Mouse (Mus musculus): ENCODE data around the gene Slc22a5. TPM values are rescaled to one million over a fixed set of nuclear protein-coding genes. Genes with fewer than 3 reads are reported as not detected.
A peak's percentile ranks its signal among the peaks of the same experiment; 100 is the strongest.
"Not testable (repeated sequence)": the region's sequence is repeated elsewhere in the genome, so short reads cannot be mapped to it uniquely, and the experiment has no call there.

Slc22a5 gene
- polyA plus RNA-seq, 1 experiment from 2014 or later = 7.2 TPM

DNA sequence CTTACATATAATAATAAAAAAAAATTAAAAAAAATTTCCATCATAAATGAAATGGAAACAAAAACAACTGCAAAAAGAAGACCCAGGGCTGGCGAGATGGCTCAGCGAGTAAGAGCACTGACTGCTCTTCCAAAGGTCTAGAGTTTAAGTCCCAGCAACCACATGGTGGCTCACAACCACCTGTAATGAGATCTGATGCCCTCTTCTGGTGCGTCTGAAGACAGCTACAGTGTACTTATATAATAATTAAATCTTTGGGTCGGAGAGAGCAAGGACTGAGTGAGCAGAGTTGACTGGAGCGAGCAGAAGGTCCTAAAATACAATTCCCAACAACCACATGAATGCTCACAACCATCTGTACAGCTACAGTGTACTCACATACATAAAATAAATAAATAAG lies 13.4 kb downstream of the Slc22a5 start:
- not testable (repeated sequence) for H3K4me2 ChIP-seq (replicated peaks); H3K9me3 ChIP-seq; H3K4me3 ChIP-seq; H3K4me1 ChIP-seq; H3K27ac ChIP-seq (replicated peaks); ATAC-seq (ENCODE audit: low FRiP score, low read depth); H3K27me3 ChIP-seq; H3K9ac ChIP-seq (replicated peaks); H3K36me3 ChIP-seq
- WGBS = 85% methylated on average over 5 of the region's 5 CpGs

DNA sequence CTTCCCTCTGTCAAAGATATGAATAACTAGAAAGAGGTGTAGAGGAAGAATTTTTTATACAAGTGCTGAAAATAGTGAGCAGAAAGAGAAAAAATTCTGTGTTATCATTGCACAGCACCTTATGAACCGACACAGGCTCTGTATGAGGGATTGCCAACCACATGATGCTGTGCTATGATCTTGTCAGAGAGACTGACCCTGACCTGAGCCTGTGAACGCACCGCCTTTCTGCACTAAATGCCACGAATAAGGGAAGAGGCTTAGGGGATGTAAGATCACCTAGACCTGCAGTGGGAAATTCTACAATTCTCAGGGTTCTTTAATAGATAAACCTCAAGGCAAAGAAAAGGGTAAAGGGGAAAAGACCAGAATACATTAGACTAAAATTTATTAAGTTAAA lies 15.0 kb downstream of the Slc22a5 start:
- Histone ChIP-seq H3K27me3 (no peaks in the 10 kb centered on the region), H3K4me3 (no peak overlapping the region), H3K9me3 (no peaks in the 10 kb centered on the region), H3K27ac (replicated peaks) (no peak overlapping the region), H3K4me1 (no peaks in the 10 kb centered on the region), H3K36me3 (peaks cover 3% of the 10 kb centered on the region; the same call in 1 of the 2 replicates), H3K4me2 (replicated peaks) (no peak overlapping the region), H3K9ac (replicated peaks) (no peak overlapping the region)
- WGBS = 88% methylated on average over 4 of the region's 4 CpGs
- no peak for ATAC-seq (ENCODE audit: low FRiP score, low read depth)

DNA sequence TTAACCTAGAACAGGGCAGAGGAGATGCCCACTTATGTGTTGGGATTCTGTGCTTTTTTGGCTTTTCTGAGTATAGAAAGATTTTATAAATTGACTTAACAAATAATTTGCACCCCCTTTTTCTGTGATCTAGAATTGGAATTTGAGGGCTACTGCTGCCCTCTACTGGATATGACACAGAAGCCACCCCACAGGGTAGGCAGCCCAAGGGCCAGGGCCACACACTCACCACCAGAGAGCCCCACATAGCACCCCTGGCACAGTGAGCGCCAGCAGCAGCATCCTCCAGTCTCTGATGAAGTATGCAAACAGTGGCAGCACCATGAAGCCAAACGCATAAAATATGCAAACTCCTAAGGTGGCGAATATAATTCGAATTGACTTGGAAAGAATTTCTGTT lies 16.8 kb downstream of the Slc22a5 start:
- ATAC-seq (ENCODE audit: low FRiP score, low read depth) = no peak
- WGBS = 73% methylated on average over 4 of the region's 4 CpGs
- peaks cover 8% of the 10 kb centered on the region; the same call in 1 of the 2 replicates for H3K36me3 ChIP-seq

DNA sequence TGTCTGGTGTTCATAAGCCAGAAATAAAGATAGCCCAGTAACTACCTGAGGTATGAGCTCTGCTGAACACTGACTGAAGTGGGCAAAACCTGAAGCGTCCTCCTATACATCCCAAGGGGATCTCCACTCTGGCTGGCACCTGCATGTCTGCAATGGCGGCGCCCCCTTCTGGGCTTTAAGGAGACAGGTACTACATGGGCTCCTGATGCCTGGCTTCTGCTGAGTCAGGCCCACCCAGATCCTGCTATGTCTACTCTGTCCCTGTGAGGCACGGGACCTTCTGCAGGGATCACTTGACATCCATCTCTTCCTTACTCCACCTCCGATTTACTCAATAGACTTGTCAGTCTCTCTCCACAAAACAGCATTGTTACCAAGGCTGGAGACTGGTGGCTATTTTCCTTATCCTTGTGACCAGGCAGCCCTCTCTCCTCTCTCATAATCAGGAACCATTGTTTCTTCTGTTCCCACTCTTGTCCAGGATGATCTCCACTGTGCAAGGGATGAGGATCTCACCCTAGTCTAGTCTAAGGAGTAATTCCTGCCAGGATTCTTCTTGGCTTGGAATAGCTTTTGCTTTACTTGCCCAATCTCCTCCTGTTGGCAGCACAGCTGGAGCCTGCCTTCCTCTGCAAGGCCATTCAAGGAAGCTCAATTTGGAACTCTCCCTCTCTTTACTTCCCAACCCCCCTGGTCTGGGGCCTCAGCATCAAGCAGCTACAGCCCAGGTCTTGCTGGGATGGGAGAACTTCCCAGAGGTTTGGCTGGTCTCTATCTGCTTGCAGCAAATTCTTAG lies 17.4 kb downstream of the Slc22a5 start:
- not testable (repeated sequence) for ATAC-seq (ENCODE audit: low FRiP score, low read depth); H3K9ac ChIP-seq (replicated peaks); H3K27ac ChIP-seq (replicated peaks); H3K4me2 ChIP-seq (replicated peaks); H3K27me3 ChIP-seq; H3K4me1 ChIP-seq; H3K9me3 ChIP-seq; H3K36me3 ChIP-seq; H3K4me3 ChIP-seq
- WGBS = 55% methylated on average over 5 of the region's 5 CpGs

More for the DNA sequence above, 16.8 kb downstream of the Slc22a5 start:
- Histone ChIP-seq H3K27me3 (no peaks in the 10 kb centered on the region), H3K27ac (replicated peaks) (no peak overlapping the region), H3K4me1 (no peaks in the 10 kb centered on the region), H3K4me2 (replicated peaks) (no peak overlapping the region), H3K9ac (replicated peaks) (no peak overlapping the region), H3K4me3 (no peak overlapping the region), H3K9me3 (no peaks in the 10 kb centered on the region)

DNA sequence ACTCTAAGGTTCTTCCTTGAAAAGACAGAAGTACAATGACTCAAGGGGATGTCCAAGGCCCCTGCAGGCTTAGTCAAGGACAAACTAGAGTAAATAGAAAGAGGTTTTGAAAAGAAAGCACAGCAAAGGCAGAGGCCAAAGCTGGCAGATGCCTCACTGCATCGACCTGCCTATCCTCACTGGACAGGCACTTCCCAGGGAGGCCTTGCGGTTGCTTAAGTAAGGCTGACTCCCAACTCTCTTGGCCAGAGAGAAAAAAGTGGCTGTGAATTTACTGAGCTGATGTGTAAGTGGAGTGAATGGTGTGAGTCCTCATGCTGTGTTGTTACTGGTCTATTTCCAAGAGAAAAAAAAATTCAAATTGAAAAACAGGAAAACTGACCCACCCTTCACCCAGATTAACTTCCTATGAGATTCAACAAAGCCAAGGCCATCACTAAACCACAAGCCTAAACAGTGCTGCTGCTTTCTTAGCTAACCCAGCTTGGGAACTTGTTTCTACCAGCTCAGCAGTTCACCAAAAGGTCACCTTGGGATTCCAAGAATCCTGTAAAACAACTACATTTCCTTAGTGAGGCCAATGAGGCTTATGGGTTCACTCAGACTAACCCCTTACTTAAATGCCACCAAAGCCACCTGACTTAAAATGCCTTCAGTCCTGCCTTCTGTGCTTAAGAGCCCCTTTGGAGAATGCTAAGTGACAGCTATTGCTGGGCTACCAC lies 19.5 kb downstream of the Slc22a5 start:
- no peak for ATAC-seq (ENCODE audit: low FRiP score, low read depth)
- H3K36me3 ChIP-seq = peaks cover 8% of the 10 kb centered on the region; the same call in 1 of the 2 replicates
- no peak overlapping the region for H3K4me2 ChIP-seq (replicated peaks)
- H3K27ac ChIP-seq (replicated peaks) = no peak overlapping the region
- H3K9ac ChIP-seq (replicated peaks) = no peak overlapping the region
- no peak overlapping the region for H3K4me3 ChIP-seq
- no peaks in the 10 kb centered on the region for H3K27me3 ChIP-seq
- 85% methylated on average over 2 of the region's 2 CpGs for WGBS
- H3K4me1 ChIP-seq = no peaks in the 10 kb centered on the region
- H3K9me3 ChIP-seq = no peaks in the 10 kb centered on the region

DNA sequence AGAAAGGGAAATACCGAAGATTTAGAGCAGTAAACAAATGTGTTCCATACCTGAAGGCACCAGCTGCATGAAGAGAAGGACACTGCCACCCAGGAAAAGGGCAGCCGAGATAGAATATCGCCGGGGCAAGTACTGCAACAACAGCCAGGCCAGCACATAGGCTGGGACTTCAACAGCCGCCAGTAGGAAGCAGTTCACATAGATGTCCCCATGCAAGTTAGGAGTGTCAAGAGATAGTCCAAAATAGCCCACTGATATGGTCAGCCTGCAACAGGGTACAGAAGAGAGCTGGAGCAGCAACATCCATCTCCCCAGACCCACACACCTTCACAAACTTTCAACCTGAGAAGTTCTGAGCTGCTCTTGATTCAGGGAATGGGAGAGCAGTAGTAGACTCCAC lies 22.3 kb downstream of the Slc22a5 start:
- no peak overlapping the region for H3K27ac ChIP-seq (replicated peaks)
- 87% methylated on average over 5 of the region's 5 CpGs for WGBS
- H3K4me1 ChIP-seq = no peaks in the 10 kb centered on the region
- no peak for ATAC-seq (ENCODE audit: low FRiP score, low read depth)
- H3K27me3 ChIP-seq = no peaks in the 10 kb centered on the region
- H3K9me3 ChIP-seq = no peaks in the 10 kb centered on the region
- peaks cover 8% of the 10 kb centered on the region; the same call in 1 of the 2 replicates for H3K36me3 ChIP-seq
- H3K9ac ChIP-seq (replicated peaks) = no peak overlapping the region
- no peak overlapping the region for H3K4me2 ChIP-seq (replicated peaks)
- no peak overlapping the region for H3K4me3 ChIP-seq

DNA sequence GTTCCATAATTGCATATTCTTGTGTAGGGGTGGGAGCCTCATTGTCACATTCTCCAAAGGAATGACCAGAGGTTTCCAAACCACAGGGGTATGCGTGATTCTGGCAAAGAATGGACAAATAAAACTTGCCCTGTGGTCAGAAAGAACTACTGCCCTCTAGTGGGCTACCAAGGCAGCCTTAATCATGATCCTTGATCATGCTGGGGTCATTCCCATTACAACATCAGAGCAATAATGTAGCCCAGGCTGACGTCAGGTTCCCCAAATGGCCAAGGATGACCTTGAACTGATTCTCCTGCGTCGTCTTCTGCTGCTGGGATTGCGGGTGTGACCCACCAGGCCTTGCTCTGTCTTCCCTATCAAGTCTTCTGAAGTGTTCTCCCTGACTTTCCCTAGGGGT lies 23.1 kb downstream of the Slc22a5 start:
- H3K36me3 ChIP-seq; H3K4me3 ChIP-seq; H3K9me3 ChIP-seq; H3K27me3 ChIP-seq; H3K27ac ChIP-seq (replicated peaks); H3K4me2 ChIP-seq (replicated peaks); ATAC-seq (ENCODE audit: low FRiP score, low read depth); H3K4me1 ChIP-seq; H3K9ac ChIP-seq (replicated peaks): not testable (repeated sequence)
- 50% methylated on average over 5 of the region's 5 CpGs for WGBS

DNA sequence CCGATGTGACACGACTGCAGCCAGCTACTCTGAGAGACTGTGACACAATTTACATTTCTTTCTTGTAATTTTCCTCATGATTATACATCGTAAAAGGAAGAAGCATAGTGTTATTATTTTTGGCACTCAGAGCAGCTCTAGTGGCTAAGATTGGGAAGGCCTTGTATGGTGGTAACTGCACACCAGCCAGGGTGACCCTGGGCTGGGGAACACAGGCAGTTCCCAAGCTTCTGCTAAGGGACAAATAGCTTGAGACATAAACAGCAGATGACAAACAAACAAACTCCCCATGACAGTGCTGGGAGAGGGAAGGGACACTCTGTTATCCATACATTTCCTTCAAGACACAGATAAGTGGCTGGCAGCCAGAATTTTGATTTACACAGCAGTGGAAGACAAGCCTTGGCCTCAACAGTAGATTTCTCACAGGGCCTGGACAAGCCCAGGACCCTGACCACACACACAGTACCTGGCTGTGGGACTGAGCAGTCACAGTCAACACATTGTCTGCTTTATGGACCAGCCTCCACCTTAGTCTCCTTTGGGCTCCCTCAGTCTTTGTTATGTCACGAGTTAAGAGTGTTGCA lies 26.6 kb downstream of the Slc22a5 start:
- H3K4me3 ChIP-seq; H3K9ac ChIP-seq (replicated peaks); H3K9me3 ChIP-seq; H3K4me2 ChIP-seq (replicated peaks); ATAC-seq (ENCODE audit: low FRiP score, low read depth); H3K4me1 ChIP-seq; H3K27me3 ChIP-seq; H3K27ac ChIP-seq (replicated peaks); H3K36me3 ChIP-seq: not testable (repeated sequence)
- 86% methylated on average over 1 of the region's 4 CpGs for WGBS

DNA sequence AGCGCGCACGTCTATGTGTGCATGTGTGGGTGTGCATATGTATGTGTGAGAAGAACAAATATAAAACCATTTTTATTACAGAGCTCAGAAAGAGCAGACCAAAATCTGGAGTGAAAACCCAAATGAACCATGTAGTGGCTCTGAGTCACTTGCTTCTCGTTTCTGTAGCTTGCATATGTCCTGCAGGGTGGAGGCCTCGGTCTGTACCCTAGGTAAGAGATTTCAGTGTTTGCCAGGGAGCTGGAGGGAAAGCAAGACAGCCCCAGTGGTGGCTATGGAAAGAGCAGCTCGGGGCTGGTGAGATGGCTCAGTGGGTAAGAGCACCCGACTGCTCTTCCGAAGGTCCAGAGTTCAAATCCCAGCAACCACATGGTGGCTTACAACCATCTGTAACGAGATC lies 30.5 kb downstream of the Slc22a5 start:
- not testable (repeated sequence) for ATAC-seq (ENCODE audit: low FRiP score, low read depth); H3K9me3 ChIP-seq; H3K4me2 ChIP-seq (replicated peaks); H3K4me1 ChIP-seq; H3K27ac ChIP-seq (replicated peaks); H3K36me3 ChIP-seq; H3K4me3 ChIP-seq; H3K9ac ChIP-seq (replicated peaks)
- WGBS = 86% methylated on average over 8 of the region's 9 CpGs
- H3K27me3 ChIP-seq = peaks cover 12% of the 10 kb centered on the region

DNA sequence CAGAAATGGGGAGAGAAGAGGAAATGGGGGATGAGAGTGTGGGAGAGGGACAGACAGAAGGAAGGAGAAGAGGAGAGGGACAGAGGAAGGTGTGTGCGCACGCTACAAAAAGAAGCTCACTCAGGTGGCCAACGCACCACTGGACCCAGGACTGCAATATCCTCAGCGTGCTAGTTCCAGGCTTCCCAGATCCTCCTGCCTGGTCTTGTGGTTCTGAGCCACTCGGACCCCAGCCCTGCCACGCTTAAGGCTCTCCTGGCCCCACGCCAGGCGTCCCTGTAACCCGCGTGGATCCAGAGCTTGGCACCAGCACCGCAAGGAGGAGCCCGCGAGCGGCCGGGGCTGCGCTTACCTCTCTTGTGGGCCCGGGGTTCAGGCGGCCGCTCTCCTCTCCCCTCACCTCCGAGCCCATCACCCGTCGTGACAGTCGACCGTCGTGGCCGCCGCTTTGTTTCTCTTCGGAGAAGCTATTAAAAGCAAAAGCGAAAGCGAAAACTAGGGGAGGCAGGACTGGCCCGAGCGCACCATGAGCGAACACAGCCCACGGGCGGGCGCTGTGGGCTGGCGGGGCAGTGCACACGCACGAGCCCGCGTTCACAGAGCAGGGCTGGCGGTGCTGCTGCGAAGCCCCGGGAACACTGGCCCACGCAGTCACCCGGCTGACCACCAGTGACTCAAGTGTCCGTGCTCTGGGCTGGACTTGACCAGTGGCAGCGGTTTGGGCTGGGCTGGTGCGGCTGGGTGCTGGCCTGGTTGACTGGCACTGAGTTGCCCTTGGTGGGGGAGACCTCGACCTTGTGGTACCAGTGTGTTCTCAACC lies 32.5 kb downstream of the Slc22a5 start, which contains the start of gene Gm12216:
Gene Gm12216, minus strand, starts transcription at position 496 of the 820 bp plus-strand sequence.
- not testable (repeated sequence) for H3K27ac ChIP-seq (replicated peaks); H3K9me3 ChIP-seq; H3K36me3 ChIP-seq; H3K4me1 ChIP-seq; ATAC-seq (ENCODE audit: low FRiP score, low read depth)
- 17% methylated on average over 45 of the region's 50 CpGs for WGBS
- Histone ChIP-seq H3K4me3 (peak within 1 kb of the TSS; percentile 48), H3K9ac (replicated peaks) (peak within 1 kb of the TSS; percentile 52), H3K27me3 (peaks cover 12% of the 10 kb centered on the region), H3K4me2 (replicated peaks) (peak within 1 kb of the TSS; percentile 65)

DNA sequence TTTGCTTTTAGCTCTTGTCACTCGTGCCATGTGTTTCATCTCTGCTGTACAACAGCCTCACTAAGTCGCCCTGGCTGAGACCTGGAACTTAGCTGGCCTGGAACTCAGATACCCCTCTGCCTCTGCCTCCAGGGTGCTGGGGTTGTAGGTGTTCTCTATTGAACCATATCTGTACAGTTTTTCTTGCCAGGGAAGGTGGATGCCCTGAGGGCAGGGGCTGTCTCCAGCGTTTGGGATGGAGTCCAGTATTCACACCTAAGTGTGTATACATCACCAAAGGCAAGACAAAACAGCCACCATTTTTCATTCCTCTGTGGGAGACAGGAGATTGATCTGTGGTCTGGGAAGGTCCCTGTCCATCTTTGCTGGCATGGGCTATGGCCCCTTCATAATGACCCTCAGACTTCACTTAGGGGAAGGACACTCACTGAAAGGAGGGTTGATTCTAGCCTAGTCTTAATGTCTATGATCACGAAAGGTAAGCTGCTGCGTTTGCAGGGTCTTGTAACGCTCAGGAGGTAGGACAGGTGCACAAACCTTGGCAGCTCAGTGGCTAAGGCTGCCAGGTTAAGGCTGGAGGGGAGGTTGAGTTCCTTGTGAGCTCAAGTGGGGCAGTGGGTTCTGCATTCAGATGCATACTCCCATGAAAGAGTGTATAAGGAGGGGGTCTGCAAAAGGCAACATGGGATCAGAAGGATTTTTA lies 33.3 kb downstream of the Slc22a5 start:
- 76% methylated on average over 6 of the region's 6 CpGs for WGBS
- ATAC-seq (ENCODE audit: low FRiP score, low read depth) = no peak
- Histone ChIP-seq H3K36me3 (no peaks in the 10 kb centered on the region), H3K4me2 (replicated peaks) (peak overlapping the region; percentile 65; the same call in 1 of the 2 replicates), H3K9ac (replicated peaks) (no peak overlapping the region), H3K27me3 (peaks cover 12% of the 10 kb centered on the region), H3K4me1 (no peaks in the 10 kb centered on the region), H3K27ac (replicated peaks) (no peak overlapping the region), H3K9me3 (no peaks in the 10 kb centered on the region), H3K4me3 (no peak overlapping the region)
